Mouse (Mus musculus): Measurements from ENCODE around the gene Tmem246. TPM values are rescaled to one million over a fixed set of nuclear protein-coding genes. Genes with fewer than 3 reads are reported as not detected.

Tmem246 gene
- polyA plus RNA-seq (2012; rRNA removed) = 28.4 and 35.7 TPM in 2 replicates
- 37.0 and 39.2 TPM in 2 replicates for polyA plus RNA-seq (2014; fragmentation: Nextera tagmentation; extraction: Ambion mirVana)

- Histone ChIP-seq H3K4me3 (replicated peaks; ENCODE audit: low read length) (peak within 1 kb of the TSS; percentile 83), H3K27me3 (ENCODE audit: control insufficient read depth, insufficient read depth, low read length) (no peaks in the 10 kb centered on the region), H3K9me3 (ENCODE audit: control insufficient read depth, low read length) (no peaks in the 10 kb centered on the region), H3K4me2 (replicated peaks; ENCODE audit: low read depth, low read length, severe bottlenecking) (peak within 1 kb of the TSS; percentile 82), H3K36me3 (ENCODE audit: control insufficient read depth, insufficient read depth, low read length) (no peaks in the 10 kb centered on the region), H3K4me1 (ENCODE audit: control insufficient read depth, insufficient read depth, low read length) (peaks cover 6% of the 10 kb centered on the region; the same call in 1 of the 2 replicates), H3K27ac (replicated peaks; ENCODE audit: low read depth, low read length) (peak within 1 kb of the TSS; percentile 77), H3K9ac (ENCODE audit: low read depth, low read length, severe bottlenecking) (peak within 1 kb of the TSS; percentile 78)
- peak; percentile 68; the same call in 1 of the 2 replicates for TF ChIP-seq POLR2A (IDR thresholded peaks at IDR 0.05; ENCODE audit: borderline replicate concordance, extremely low read depth, insufficient read depth, insufficient read length)
- ATAC-seq (ENCODE audit: low FRiP score, low read depth) (peak; percentile 92), DNase-seq (ENCODE audit: low spot score) (peak; percentile 55)
- under 1% methylated on average over 63 of the region's 77 CpGs for WGBS
Observed at GRCm38 (mm10) chr4:49597183-49598100, at the start of gene Tmem246. TSS of gene Tmem246 (minus strand) at chr4:49597876.

GRCm38 (mm10) chr4:49639913-49640312, 42.2 kb upstream of the Tmem246 start:
- no peak for ATAC-seq (ENCODE audit: low FRiP score, low read depth)
- H3K27ac ChIP-seq (replicated peaks; ENCODE audit: low read depth, low read length) = no peak overlapping the region
- no peak for DNase-seq (ENCODE audit: low spot score)
- H3K4me1 ChIP-seq (ENCODE audit: control insufficient read depth, insufficient read depth, low read length) = no peaks in the 10 kb centered on the region
- H3K27me3 ChIP-seq (ENCODE audit: control insufficient read depth, insufficient read depth, low read length) = no peaks in the 10 kb centered on the region
- no peak overlapping the region for H3K4me2 ChIP-seq (replicated peaks; ENCODE audit: low read depth, low read length, severe bottlenecking)
- H3K9ac ChIP-seq (ENCODE audit: low read depth, low read length, severe bottlenecking) = no peak overlapping the region
- H3K36me3 ChIP-seq (ENCODE audit: control insufficient read depth, insufficient read depth, low read length) = peaks cover 82% of the 10 kb centered on the region
- 74% methylated on average over 2 of the region's 2 CpGs for WGBS
- H3K4me3 ChIP-seq (replicated peaks; ENCODE audit: low read length) = no peak overlapping the region
- TF ChIP-seq POLR2A (IDR thresholded peaks at IDR 0.05; ENCODE audit: borderline replicate concordance, extremely low read depth, insufficient read depth, insufficient read length) = no peak
- H3K9me3 ChIP-seq (ENCODE audit: control insufficient read depth, low read length) = no peaks in the 10 kb centered on the region

GRCm38 (mm10) chr4:49637821-49638220, 40.1 kb upstream of the Tmem246 start:
- no peak for TF ChIP-seq POLR2A (IDR thresholded peaks at IDR 0.05; ENCODE audit: borderline replicate concordance, extremely low read depth, insufficient read depth, insufficient read length)
- Histone ChIP-seq H3K4me1 (ENCODE audit: control insufficient read depth, insufficient read depth, low read length) (peaks cover 4% of the 10 kb centered on the region; the same call in 1 of the 2 replicates), H3K9me3 (ENCODE audit: control insufficient read depth, low read length) (no peaks in the 10 kb centered on the region), H3K36me3 (ENCODE audit: control insufficient read depth, insufficient read depth, low read length) (peaks cover 71% of the 10 kb centered on the region), H3K4me3 (replicated peaks; ENCODE audit: low read length) (no peak overlapping the region), H3K27me3 (ENCODE audit: control insufficient read depth, insufficient read depth, low read length) (no peaks in the 10 kb centered on the region), H3K27ac (replicated peaks; ENCODE audit: low read depth, low read length) (no peak overlapping the region), H3K4me2 (replicated peaks; ENCODE audit: low read depth, low read length, severe bottlenecking) (no peak overlapping the region), H3K9ac (ENCODE audit: low read depth, low read length, severe bottlenecking) (no peak overlapping the region)
- no peak for DNase-seq (ENCODE audit: low spot score)
- 92% methylated on average over 11 of the region's 11 CpGs for WGBS
- ATAC-seq (ENCODE audit: low FRiP score, low read depth) = no peak

GRCm38 (mm10) chr4:49632139-49632481, 34.4 kb upstream of the Tmem246 start:
- Histone ChIP-seq H3K9ac (ENCODE audit: low read depth, low read length, severe bottlenecking) (peak overlapping the region; percentile 76), H3K9me3 (ENCODE audit: control insufficient read depth, low read length) (no peaks in the 10 kb centered on the region), H3K4me1 (ENCODE audit: control insufficient read depth, insufficient read depth, low read length) (peaks cover 6% of the 10 kb centered on the region; the same call in 1 of the 2 replicates), H3K27ac (replicated peaks; ENCODE audit: low read depth, low read length) (peak overlapping the region; percentile 86), H3K4me2 (replicated peaks; ENCODE audit: low read depth, low read length, severe bottlenecking) (peak overlapping the region; percentile 54), H3K36me3 (ENCODE audit: control insufficient read depth, insufficient read depth, low read length) (peaks cover 28% of the 10 kb centered on the region), H3K4me3 (replicated peaks; ENCODE audit: low read length) (peak overlapping the region; percentile 63), H3K27me3 (ENCODE audit: control insufficient read depth, insufficient read depth, low read length) (no peaks in the 10 kb centered on the region)
- WGBS = under 1% methylated on average over 30 of the region's 30 CpGs
- ATAC-seq (ENCODE audit: low FRiP score, low read depth) = peak; percentile 58
- no peak for TF ChIP-seq POLR2A (IDR thresholded peaks at IDR 0.05; ENCODE audit: borderline replicate concordance, extremely low read depth, insufficient read depth, insufficient read length)
- no peak for DNase-seq (ENCODE audit: low spot score)

- 3% methylated on average over 35 of the region's 37 CpGs for WGBS
- no peak for TF ChIP-seq POLR2A (IDR thresholded peaks at IDR 0.05; ENCODE audit: borderline replicate concordance, extremely low read depth, insufficient read depth, insufficient read length)
- H3K36me3 ChIP-seq (ENCODE audit: control insufficient read depth, insufficient read depth, low read length) = peaks cover 22% of the 10 kb centered on the region
- H3K27ac ChIP-seq (replicated peaks; ENCODE audit: low read depth, low read length) = peak within 1 kb of the TSS; percentile 86
- peak within 1 kb of the TSS; percentile 76 for H3K9ac ChIP-seq (ENCODE audit: low read depth, low read length, severe bottlenecking)
- H3K4me1 ChIP-seq (ENCODE audit: control insufficient read depth, insufficient read depth, low read length) = peaks cover 6% of the 10 kb centered on the region; the same call in 1 of the 2 replicates
- ATAC-seq (ENCODE audit: low FRiP score, low read depth) = peak; percentile 99
- H3K4me2 ChIP-seq (replicated peaks; ENCODE audit: low read depth, low read length, severe bottlenecking) = peak within 1 kb of the TSS; percentile 54
- no peaks in the 10 kb centered on the region for H3K27me3 ChIP-seq (ENCODE audit: control insufficient read depth, insufficient read depth, low read length)
- DNase-seq (ENCODE audit: low spot score) = peak; percentile 95
- H3K4me3 ChIP-seq (replicated peaks; ENCODE audit: low read length) = peak within 1 kb of the TSS; percentile 63
- no peaks in the 10 kb centered on the region for H3K9me3 ChIP-seq (ENCODE audit: control insufficient read depth, low read length)
Observed at GRCm38 (mm10) chr4:49631319-49632138, 33.9 kb upstream of the Tmem246 start, which contains the start of gene Rnf20. TSS of gene Rnf20 (plus strand) at chr4:49632006.
